Mouse (Mus musculus) erythroblast, embryonic 14.5 days (primary cell): ENCODE measurements around the gene Iqcc.

Experiments used
- GATA1 ChIP-seq: IDR thresholded peaks from 2 replicates; pipeline ENCODE4 v1.6.1; 2012; ENCODE audit warnings: low read length, inconsistent platforms, mixed read lengths
- TAL1 ChIP-seq: IDR thresholded peaks from 3 replicates; pipeline ENCODE4 v1.6.1; 2012; ENCODE audit warnings: low read length, inconsistent platforms, mixed read lengths

- TF ChIP-seq GATA1 (no peak), TAL1 (no peak)
These were observed 22.0 kb upstream of the Iqcc start, which contains the start of gene Txlna for GRCm38 (mm10) chr4:129640638-129641467.
